Mouse (Mus musculus): Measurements from ENCODE around the gene Cdh22.

The Cdh22 gene

DNA sequence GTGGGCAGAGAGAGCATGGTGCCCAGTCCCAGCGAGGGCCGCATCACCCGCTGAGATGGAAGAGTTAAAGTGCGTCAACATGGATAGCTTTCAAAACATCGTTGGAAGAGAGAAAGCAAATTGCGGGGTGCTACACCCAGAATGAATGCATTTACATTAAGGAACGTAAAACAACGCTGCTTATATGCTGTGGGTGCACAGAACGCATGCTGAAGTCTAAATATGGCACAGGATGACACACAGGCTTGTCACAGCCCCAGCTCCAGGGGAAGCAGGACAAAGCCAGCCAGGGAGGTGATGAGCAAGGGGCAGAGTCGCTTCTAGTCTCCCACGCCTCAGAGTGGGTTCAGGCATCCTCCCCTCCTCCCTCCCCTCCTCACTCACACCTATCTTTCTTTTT, 27.0 kb downstream of the Cdh22 start:
- in situ Hi-C loops (cut with MboI, MseI), result no loop called here

DNA sequence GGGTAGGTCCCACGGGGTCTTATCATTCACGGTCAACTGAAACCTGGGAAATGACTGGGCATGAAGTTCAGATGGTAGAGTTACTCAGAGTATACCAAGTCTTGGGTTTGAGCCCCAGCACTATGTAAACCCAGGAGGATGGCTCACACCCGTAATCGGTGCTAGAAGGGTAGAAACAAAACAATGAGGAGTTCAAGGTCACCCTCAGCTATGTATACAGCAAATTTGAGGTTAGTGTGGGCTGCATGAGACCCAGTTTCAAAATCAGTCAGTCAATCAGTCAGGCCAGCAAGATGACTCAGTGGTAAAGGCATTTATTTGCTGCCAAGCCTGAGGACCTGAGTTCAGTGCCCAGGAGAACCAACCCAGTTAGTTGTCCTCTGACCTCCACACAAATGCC, 27.6 kb downstream of the Cdh22 start:
- in situ Hi-C loops (cut with MboI, MseI), result no loop called here

DNA sequence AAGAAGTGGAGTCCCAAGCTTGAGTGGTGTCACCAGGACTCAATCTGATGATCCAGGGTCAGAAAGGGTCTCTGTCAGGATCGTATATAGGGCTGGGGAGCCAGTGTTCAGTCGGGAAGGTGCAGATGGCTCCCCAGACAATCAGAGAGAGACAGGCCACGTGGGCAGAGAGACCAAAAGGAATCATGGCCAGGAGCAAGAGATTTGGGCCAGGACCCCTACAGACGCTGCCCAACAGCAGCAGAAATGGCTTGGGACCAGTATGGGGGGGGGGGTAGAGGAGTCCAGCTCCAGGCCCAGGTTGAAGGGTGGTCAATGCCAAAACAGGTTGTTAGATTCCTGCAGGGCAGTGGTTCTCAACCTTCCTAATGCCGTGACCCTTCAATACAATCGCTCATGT, 29.2 kb downstream of the Cdh22 start:
- in situ Hi-C loops (cut with MboI, MseI), result no loop called here

DNA sequence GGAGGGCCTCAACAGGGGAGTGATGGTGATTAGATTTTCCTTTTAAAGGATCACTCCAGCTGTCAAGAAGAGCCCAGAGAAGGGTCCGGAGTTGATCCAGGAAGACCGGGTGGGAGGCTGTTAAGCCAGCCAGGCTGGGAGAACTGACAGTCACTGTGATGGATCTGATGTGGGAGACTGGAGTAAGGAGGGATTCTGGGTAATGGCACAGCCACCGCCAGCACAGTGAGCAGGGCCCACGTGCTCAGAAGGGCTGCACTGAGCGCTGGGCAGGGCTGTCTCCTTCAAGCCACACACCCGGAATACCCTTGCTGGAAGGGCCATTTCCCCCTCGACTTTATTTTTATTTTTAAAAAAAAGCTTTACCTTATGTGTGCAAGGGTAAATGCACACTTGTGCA, 29.7 kb downstream of the Cdh22 start:
- in situ Hi-C loops (cut with MboI, MseI), result no loop called here

DNA sequence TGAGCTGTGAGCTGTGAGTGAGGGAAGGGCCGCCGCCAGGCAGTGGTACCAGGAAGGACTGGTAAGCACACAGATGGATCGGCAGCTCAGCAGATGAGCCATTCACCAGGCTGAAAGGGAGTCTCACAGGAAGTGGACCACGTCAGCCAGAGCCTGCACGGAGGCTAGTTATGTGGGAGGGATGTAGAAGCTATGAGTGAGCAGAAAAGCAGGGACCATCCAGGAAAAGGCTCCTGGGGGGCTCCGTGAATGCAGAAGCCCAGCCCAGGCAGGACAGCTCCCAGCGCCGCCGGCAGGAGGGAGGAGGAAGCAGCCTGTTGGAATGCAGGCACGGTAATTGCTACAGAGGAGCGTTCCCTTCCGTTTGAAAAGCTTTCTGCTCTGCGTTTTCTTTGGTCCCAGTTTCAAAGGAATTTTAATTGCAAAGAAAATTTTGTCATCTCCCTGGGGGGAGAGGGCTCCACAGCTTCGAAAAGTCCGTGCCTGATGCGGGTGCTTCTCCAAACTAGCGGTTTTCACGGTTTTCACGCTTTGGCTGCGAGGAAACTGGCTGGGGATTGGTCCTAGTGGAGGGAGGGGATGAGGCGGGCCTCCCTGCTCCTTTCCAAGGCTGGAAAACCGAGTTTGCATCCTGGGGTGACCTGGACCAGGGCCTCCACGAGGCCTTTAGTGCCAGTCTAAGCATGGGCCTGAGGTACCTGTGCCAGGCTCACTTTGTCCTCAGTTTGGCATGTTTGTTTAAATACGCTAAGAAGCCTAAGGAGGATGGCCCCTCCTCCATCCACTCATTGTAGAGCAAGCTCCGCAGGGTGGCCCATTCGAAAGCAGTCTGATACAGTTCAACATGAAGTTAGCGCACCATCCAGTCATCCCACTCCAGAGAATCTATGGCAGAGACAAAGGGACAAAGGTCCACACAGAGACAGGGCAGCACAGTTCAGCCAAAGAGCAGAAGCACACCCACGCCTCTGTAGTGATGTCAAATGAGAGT, 32.6 kb downstream of the Cdh22 start:
- in situ Hi-C loops (cut with MboI, MseI), result no loop called here

DNA sequence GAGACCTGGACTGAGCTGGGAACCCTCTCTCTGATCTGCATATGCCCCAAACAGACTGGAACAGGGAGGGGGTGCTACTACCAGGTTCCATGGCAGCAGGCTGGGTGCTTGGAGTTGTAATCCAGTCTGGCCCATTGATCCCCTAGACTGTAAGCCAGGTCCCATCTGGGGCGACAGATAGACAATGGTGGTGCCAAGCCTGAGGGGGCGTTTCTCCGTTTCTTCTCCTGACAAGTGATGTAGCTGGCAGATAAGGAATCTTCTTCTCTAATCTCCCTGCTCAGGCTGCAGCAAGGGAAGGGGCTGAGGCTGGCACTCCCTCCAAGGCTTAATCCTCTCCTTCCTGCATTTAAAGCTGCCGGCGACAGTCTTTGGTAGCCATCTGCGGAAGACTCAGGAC, 37.1 kb downstream of the Cdh22 start:
- in situ Hi-C loops (cut with MboI, MseI), result no loop called here

DNA sequence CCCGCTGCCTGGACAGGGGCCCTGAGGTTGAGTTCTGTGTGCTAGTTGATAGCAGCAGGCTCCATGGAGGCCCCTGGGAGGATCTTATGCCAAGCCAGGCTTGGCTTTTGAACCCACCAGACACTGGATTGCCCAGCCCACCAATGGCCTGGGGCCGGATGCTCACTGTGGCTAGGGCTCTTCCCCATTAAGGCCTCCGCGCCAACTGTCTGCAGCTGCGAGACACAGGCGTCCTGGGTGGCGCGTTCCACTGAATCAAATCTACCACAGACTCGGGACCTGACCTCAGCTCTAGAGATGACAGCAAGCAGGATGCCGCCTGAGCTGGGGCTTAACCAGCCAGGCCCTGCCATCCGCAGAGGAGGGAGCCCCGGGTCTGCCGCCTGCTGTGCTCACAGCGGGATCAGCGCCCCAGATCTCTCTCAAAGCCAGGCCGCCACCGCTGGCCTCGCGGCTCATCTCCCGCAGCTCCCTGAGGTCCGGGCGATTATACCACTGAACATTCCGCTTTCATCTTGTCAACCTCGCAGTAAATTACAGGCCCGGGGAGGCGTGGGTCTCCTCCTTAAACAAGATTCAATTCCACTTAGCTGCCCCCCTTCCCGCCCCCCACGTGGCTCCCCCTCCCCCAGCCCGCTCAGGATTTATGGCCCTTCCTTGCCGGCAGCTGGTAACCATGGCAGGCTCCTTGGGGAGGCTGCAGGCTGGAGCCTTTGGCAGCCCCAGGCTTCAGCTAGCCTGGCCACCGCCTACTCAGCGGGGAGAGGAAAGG, 39.1 kb downstream of the Cdh22 start:
- in situ Hi-C loops (cut with MboI, MseI), result no loop called here

DNA sequence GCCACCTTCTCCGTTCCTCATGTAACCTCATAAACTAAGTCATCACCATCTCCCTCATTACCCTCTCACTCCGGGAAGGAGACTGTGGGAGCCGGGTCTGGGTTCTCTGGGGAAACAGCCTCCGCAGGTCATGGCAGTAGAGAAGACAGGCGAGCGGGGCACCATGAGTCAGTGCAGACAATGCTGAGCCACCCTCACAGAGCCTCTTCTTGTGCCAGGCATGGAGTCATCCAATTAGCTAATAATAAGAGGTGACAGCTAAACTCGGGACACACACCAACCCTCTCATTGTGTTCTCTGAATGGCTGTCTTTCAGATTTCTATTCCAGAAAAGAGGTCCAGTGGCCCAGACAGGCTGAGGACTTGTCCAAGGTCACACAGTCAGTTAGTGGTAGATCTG, 43.2 kb downstream of the Cdh22 start:
- in situ Hi-C loops (cut with MboI, MseI), result no loop called here

DNA sequence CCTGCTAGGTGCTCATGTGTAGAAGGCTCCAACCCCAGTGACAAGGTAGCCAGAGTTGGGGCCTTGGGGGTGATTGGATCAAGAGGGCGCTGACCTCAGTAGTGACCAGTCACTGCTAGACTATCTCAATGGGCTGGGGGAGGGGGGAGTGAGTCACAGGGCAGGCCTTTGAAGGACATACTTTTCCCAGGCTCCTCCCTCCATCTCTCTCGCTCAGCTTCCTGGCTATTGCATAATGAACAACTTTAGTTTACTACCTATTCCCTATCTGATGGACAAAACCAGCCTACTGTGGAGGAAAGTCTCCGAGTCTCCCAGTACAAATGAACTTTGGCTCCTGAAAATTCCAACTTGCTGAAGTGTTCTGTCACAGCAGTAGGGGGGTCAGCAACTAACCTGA, 45.1 kb downstream of the Cdh22 start:
- in situ Hi-C loops (cut with MboI, MseI), result no loop called here

DNA sequence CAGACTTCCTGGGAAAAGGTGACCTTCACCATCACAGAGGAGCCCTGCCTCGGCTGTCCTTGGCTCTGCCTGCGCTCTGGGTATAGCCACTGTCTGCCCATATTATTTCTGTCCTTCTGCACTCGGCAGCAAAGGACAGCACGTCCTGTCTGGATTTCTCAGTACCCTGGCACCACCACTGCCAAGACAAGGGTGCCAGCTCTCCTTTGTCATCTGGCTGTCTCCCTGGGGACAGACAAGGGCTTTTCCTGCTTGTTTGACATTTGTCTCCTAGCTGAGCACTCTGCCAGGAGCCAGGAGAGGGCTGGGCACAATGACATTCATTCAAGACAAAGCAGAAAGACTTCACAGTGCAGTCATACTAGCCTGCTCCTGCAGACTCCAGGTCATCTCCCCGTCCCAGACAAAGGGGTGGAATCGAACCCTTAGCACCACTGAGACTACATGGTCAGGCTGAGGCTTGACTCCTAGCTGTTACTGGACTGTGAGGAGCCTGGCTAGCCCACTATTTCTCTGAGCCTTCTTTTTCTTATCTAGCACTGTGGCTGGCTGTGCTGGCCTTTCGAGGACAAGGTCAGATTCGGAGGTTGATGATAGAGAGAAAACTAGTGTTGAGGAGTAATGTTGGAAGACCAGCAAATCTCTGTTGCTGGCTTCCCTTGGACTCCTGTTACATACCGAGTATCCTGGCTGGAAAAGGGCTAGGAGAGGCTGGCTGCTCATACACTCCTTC, 46.8 kb downstream of the Cdh22 start:
- in situ Hi-C loops (cut with MboI, MseI), result no loop called here

DNA sequence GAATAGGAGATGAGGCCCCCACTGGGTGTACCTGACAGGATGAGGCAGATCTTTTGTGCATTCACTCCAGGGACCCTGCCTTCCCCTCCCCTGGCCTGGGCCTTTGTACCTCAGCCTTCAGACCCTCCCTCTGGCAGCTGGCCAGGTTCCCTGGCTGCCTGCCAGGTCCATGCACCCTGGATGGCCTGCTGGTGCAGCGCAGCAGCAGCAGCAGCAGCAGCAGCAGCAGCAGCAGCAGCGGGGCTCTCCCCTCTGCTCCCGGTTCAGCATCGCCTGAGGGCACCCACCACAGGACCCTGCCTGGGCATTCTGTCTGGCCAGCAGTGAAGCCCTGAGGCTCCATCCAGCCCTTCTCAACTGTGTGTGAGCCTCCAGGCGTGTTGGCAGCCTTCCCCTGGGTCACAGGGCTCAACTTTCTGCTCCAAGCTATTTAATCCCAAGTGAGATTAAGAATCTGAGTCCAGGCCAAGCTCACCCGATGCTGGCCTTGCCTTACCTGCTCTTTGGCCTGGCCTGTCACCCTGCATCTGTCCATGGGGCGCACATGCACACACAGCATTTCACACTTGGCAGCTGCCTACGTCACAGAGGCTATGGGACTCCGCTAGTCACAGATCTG, 50.5 kb downstream of the Cdh22 start:
- in situ Hi-C loops (cut with MboI, MseI), result no loop called here

DNA sequence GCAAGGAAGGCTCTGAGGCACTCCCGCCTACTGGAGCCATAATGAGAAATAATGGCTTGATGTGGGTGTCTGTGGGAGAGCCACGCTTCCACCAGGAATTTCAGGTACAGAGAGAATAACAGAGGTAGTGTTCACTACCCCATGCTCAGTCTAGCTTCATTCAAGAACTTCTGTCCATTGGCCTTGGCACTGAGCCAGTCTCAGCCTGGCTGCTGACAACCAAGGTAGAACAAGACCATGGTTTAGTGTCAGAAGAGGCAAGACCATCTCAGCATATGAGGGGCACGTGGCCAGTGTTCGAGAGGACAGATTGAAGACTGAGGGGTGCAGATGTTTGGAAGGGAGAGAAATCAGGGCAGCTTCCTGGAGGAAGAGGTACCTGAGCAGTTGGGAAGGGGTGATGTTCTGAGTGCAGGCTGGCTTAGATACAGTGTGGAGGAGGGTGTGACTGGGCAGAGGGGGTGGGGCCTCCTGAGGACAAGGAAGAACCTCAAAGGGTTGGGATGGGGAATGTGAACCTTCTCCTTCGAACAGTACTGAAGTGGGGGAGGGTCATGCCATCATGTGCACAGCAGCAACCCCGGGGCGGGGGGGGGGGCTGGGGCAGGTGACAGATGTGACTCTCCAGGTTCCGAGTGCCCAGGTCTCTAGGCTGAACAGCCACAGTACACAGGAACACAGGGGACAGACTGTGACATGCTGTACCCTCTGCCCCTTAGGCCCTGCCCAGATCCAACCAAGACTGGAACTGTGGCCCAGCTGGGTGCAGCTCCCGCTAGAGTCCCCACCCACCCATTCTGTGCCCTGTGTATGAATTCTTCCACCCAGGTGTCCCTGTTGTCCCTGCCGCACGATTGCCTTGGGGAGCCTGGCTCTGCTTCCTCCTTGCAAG, 52.3 kb downstream of the Cdh22 start:
- in situ Hi-C loops (cut with MboI, MseI), result no loop called here

DNA sequence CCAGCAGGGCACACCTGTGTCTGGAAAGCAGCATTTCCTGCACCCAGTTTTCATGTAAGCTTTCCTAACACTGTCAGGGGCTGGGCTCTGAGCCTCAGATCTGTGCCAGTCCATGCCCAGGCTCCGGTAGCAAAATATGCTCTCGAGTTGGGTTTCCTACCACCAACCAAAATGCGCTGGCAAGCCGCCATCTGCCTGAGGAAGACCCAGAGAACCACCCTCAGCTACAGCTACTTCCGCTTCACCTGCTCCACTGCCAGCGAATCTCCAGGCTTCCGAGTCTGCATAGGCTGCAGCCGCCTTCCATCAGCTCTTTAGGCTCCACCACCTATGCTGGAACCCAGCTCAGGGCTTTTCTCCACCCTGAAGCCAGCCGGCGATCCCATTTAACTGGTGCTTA, 55.4 kb downstream of the Cdh22 start:
- in situ Hi-C loops (cut with MboI, MseI), result no loop called here

DNA sequence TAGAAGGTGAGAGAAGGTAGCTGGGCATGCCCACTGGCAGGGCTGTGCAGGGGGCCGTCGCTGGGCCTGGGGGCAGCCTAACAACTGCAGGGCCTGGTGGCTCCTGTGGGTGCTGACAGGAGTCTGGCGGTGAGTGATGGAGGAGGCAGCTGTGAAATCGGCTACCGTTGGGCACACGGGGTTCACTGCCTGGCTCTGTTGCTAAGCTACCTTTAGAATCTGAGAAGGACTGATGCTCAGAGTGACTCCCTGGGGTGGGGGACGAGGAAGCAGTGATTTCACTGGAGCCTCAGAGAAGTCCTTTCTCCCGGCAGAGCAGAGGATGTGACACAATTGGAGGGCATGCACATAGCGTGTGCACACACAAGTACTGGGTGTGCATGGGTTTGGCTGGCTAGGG, 57.7 kb downstream of the Cdh22 start:
- in situ Hi-C loops (cut with MboI, MseI), result no loop called here

DNA sequence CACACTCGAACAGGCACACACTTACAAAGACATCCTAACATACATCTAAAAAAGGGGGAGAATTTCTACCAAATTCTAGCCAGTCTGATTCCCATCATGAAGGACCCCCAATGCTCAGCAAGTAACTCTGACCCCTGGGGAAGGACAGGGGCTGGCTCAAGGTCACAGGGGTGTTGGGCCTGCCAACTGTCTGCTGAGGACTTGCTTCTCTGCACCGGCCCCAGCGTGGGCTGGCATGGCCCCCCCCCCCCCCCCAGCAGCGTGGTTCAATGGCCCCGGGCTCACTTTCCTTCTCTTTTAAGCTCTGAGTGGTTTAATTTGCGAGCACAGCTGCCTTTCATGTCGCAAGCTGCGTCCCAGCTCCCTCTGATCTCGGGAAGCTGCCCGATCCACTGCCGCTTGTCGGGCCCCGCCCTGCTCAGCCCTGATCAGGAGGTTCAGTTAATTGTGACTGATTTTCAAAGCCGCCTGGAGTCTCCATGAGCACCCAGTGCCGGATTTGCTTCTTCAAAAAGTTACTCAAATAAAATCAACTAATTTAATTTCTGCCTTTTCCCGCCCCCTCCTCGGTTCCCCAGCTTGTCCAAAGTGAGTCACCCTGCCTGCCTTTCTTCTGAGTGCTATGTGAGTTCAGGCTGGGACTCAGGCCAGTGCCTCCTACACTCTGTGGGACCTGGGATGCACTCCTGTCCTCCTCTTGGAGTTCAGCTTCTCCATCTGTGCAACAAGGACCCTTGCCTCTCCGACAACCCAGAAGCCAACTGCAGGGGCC, 67.8 kb downstream of the Cdh22 start:
- in situ Hi-C loops (cut with MboI, MseI), result no loop called here

DNA sequence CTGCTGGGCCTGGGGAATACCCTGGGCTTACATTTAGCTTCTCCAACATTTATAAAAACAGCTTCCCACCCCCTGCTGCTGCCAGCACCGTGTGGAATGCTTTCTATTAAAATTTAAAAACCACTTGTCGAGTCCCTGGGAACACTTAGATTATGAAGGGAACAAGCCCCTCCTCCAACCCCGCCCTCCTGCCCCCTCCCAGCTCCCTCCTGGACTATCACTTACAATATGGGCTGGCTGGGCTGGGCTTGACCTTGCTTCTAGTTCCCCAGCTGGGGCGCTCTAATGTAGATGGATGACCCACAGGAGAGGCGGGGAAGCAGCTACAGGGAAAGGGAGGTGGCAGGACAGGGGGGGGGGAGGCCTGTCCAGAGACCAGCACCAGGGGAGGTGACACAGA, 72.4 kb downstream of the Cdh22 start:
- in situ Hi-C loops (cut with MboI, MseI), result no loop called here

DNA sequence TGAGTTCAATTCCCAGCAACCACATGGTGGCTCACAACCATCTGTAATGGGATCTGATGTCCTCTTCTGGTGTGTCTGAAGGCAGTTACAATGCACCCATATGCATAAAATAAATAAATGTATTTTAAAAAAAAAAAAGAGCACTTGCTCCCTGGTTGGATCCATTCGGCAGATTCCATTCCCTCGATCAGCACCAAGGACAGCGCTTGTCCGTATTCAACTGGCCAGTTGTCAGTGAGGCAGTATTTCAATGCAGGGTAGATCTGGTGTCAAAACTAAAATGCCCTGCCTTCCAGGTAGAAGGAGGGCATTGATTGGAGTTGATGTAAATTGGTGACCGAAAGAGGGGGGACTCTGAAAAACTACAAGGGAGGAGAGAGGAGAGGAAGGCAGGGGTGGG, 74.2 kb downstream of the Cdh22 start:
- in situ Hi-C loops (cut with MboI, MseI), result no loop called here

DNA sequence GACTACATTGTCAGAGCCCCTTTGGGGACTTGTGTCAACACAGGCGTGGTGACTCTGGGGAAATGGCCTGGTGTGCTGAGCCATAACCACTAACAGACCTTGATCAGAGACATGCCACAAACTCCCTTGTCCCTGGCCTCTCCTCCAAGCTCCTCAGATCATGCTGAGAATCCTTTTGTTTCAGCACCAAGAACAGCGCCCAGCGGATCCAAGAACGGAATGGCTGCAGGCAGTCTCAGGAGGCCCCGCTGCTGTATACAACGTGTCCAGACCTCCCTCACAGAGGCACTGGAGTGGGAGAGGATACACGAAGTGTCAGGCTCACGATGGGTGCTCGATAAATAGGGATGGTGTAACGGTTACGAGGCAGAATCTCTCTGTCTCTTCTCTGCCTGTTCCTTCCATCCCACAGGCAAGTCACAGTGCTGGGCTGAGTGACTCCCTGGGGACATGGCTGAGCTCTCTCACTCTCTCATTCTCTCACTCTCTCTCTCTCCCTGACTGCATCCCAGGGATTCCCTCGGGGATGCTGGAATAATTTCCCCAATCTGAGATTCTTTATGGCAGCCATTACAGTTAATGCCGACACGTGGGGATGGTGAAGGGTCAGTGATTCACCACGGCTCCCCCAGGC, 75.5 kb downstream of the Cdh22 start:
- in situ Hi-C loops (cut with MboI, MseI), result no loop called here

DNA sequence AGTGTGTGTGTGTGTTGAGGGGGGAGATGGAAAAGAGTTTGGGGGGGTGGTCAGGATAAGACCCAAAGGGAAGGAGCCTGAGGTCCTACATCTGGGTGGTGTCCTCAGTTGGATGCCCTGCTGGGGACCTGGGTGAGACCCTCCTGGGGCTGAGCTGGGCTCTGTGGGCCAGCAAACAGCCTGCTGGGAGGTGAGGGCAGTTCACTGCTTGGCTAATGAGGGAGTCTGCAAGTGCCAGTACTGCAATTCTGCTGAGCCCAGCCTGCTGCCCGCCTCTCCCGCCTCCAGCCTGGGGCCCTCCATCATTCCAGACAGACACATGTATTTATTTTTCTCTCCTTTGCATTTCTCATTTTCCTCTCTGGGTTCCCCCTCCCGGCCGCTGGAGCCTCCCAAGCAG, 76.3 kb downstream of the Cdh22 start:
- in situ Hi-C loops (cut with MboI, MseI), result no loop called here

DNA sequence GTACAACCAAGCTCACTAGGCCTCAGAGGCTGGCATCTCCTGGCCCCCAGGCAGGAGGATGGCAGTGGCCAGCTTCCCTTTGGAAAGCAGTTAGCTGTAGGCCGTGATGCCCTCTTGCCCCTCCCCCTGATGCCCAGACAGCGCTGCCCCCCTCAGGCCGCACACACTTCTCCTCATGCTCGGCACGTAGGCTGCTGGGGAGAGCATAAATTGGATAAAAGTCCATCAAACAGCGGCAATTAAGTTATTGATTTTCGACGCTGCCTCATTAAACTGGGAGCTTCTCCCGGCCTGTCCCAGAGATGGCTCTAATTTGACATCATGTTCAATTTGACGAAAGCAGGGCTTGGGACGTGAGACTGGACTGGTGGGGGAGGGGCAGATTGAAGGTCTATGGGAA, 76.8 kb downstream of the Cdh22 start:
- in situ Hi-C loops (cut with MboI, MseI), result no loop called here

All from T-helper 2 cell (primary cell).